Mouse (Mus musculus): ENCODE results near the gene Castor1. TPM values are rescaled to one million over a fixed set of nuclear protein-coding genes. Genes with fewer than 3 reads are reported as not detected.

The Castor1 gene
- total and polyA plus RNA-seq, 2 experiments from 2014 or later, result 4.9 to 6.9 TPM

DNA sequence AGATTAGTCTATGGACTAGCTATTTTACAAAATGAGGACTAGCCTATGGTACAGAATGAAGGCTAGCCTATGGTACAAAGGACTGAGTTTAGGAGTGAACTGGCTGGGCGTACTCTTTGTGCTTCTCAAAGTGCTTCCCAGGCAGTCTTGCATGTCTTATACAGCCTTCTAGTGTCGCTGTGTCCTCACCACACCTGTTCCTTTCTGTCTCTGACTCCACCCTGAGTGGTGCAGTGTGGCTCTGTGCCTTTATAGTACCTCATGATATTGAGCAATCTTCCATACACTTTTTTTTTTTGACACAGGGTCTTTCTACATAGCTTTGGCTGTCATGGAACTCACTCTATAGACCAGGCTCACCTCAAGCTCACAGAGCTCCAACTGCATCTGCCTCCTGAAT is 13.4 kb downstream of the Castor1 start:
- H3K4me1 ChIP-seq (ENCODE audit: insufficient read depth), result no peaks in the 10 kb centered on the region
- ATAC-seq (no peak), DNase-seq (no peak)
- 97% methylated on average over 2 of the region's 2 CpGs for WGBS
- no peaks in the 10 kb centered on the region for H3K27me3 ChIP-seq (ENCODE audit: insufficient read depth, low read length)
- H3K36me3 ChIP-seq (ENCODE audit: insufficient read depth), result no peaks in the 10 kb centered on the region
- H3K4me3 ChIP-seq (ENCODE audit: low read depth, low read length), result no peak overlapping the region
- no peak overlapping the region for H3K27ac ChIP-seq (ENCODE audit: low read depth, low read length)
- H3K4me2 ChIP-seq (ENCODE audit: low read depth), result no peak overlapping the region
- no peak overlapping the region for H3K9ac ChIP-seq
- H3K9me3 ChIP-seq (ENCODE audit: low read length), result no peaks in the 10 kb centered on the region
- TF ChIP-seq CTCF (IDR thresholded peaks at IDR 0.05; ENCODE audit: low read depth), result no peak

DNA sequence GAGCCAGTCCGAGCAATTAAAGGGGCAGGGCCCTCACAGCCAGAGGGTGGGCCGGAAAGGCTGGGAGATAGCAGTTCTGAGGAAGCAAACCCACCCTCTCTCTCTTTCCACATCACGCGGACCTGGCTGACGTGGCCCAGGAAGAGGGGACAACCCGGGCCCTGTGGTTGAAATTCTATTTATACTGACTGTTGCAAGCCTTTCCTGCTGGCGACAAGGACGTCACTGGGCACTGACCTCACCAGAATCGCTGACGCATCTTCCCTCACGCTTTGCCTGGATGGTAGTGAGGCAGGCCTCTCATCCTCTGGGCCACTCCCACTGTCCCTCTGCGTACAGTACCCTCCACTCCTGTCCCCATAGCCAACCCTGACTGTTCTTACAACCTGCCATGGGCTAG is 14.6 kb downstream of the Castor1 start:
- 73% methylated on average over 12 of the region's 12 CpGs for WGBS
- DNase-seq, result no peak
- no peak overlapping the region for H3K27ac ChIP-seq (ENCODE audit: low read depth, low read length)
- no peaks in the 10 kb centered on the region for H3K4me1 ChIP-seq (ENCODE audit: insufficient read depth)
- no peak overlapping the region for H3K9ac ChIP-seq
- no peak for ATAC-seq
- no peaks in the 10 kb centered on the region for H3K36me3 ChIP-seq (ENCODE audit: insufficient read depth)
- H3K9me3 ChIP-seq (ENCODE audit: low read length), result no peaks in the 10 kb centered on the region
- no peaks in the 10 kb centered on the region for H3K27me3 ChIP-seq (ENCODE audit: insufficient read depth, low read length)
- no peak overlapping the region for H3K4me3 ChIP-seq (ENCODE audit: low read depth, low read length)
- H3K4me2 ChIP-seq (ENCODE audit: low read depth), result no peak overlapping the region
- TF ChIP-seq CTCF (IDR thresholded peaks at IDR 0.05; ENCODE audit: low read depth), result no peak

DNA sequence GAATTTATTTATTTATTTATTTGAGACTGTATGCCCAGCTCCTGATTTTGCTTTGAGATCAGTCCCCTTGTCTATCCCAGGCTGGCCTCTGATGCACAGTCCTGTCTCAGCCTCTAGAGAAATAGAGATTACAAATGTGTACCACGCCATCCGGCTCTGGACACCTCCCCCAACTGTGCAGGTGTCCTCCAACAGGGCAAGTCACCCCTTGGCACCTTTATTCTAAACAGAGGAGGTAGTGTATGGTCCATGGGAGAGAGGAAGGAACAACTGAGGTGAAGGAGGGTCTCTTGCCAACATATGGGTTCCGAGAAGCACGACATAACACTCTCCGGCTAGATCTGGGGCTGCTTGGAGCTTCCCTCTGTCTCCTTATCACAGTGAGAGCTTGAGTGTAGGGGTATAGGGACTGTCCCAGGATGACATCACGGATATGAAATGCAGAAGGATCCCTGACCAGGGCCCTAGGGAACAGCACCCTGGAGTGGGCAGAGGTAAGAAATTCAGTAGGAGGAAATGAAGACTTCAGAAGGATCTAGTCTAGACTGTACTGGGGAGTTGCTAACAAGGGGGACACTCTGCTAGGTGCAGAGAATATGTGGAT is 17.1 kb downstream of the Castor1 start:
- Histone ChIP-seq H3K9me3 (ENCODE audit: low read length) (no peaks in the 10 kb centered on the region), H3K27me3 (ENCODE audit: insufficient read depth, low read length) (no peaks in the 10 kb centered on the region), H3K9ac (no peak overlapping the region), H3K27ac (ENCODE audit: low read depth, low read length) (no peak overlapping the region), H3K4me1 (ENCODE audit: insufficient read depth) (no peaks in the 10 kb centered on the region), H3K36me3 (ENCODE audit: insufficient read depth) (no peaks in the 10 kb centered on the region), H3K4me2 (ENCODE audit: low read depth) (no peak overlapping the region), H3K4me3 (ENCODE audit: low read depth, low read length) (no peak overlapping the region)
- 90% methylated on average over 6 of the region's 6 CpGs for WGBS
- ATAC-seq (no peak), DNase-seq (no peak)
- TF ChIP-seq CTCF (IDR thresholded peaks at IDR 0.05; ENCODE audit: low read depth), result no peak

DNA sequence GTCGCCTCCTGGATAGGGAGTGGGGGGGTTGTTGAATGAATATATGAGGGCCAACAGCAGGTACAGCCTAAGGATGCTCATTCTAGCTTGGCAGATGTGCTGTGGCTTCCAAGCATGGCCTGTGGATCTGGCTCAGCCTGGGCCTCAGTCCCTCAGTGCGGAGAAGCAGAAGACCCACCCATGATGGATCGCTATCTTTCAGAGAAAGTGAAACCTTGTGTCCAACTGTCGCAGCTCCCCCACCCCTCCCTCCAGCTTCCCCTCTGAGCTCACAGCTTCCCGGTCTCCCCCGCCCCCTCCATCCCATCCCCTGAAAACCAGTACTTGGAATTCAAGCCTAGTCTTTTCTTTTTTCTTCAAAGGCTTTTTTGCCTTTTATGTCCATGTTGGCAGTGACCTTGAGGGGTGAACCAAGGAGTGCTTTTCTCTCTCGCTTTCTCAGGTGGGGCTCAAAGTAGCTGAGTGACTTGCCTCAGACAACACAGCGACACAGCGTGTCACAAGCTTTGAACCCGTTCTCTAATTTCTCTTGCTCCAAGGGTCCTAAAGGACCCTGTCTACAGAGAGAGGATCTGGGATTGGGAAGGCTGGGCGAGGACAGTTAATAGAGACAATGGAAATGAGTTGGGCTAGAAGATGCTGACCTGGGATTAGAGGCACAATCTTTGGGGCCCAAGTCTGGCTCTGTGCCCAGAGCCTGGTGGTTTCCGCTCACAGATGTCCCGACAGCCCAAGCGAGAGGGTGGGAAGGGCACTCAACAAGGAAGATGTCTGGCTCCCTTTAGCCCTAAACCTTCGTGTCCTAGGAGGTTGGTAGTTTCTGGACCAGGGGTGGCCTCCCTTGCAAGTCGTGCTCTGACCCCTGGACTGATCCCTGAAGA is 17.9 kb downstream of the Castor1 start, which contains the start of gene Osm:
Gene Osm, plus strand, starts transcription at position 756 of the 881 bp plus-strand sequence.
- H3K4me3 ChIP-seq (ENCODE audit: low read depth, low read length), result no peak within 1 kb of the TSS
- H3K9me3 ChIP-seq (ENCODE audit: low read length), result no peaks in the 10 kb centered on the region
- ATAC-seq, result no peak
- H3K27me3 ChIP-seq (ENCODE audit: insufficient read depth, low read length), result no peaks in the 10 kb centered on the region
- WGBS, result 63% methylated on average over 16 of the region's 16 CpGs
- H3K4me1 ChIP-seq (ENCODE audit: insufficient read depth), result no peaks in the 10 kb centered on the region
- no peak within 1 kb of the TSS for H3K27ac ChIP-seq (ENCODE audit: low read depth, low read length)
- no peaks in the 10 kb centered on the region for H3K36me3 ChIP-seq (ENCODE audit: insufficient read depth)
- no peak for TF ChIP-seq CTCF (IDR thresholded peaks at IDR 0.05; ENCODE audit: low read depth)
- no peak for DNase-seq
- H3K4me2 ChIP-seq (ENCODE audit: low read depth), result no peak within 1 kb of the TSS
- H3K9ac ChIP-seq, result no peak within 1 kb of the TSS

DNA sequence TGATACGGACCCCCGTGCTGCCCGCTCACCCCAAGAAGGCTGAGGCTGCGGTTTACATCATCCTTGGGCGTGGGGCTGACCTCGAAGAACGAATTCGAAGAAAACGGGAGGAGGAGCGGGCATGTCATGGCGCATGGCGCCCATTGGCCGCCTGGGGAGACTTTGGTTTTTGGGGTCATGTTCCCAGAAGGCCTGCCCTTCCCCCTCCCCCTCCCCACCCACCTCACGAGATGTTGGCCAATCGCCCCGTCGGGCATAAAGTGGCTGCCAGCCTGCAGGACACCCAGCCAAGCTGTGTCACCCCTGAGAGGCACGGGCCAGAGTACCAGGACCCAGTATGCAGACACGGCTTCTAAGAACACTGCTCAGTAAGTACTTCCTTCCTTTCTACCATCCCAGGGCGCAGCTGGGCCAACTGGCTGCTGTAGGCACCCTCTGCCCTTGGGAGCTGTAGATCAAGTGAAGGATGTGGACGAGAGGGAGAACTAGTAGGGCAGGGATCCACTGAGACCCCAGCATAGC is 18.6 kb downstream of the Castor1 start:
- Histone ChIP-seq H3K4me3 (ENCODE audit: low read depth, low read length) (no peak overlapping the region), H3K9me3 (ENCODE audit: low read length) (no peaks in the 10 kb centered on the region), H3K36me3 (ENCODE audit: insufficient read depth) (no peaks in the 10 kb centered on the region), H3K4me2 (ENCODE audit: low read depth) (no peak overlapping the region), H3K9ac (no peak overlapping the region), H3K27me3 (ENCODE audit: insufficient read depth, low read length) (no peaks in the 10 kb centered on the region), H3K27ac (ENCODE audit: low read depth, low read length) (no peak overlapping the region), H3K4me1 (ENCODE audit: insufficient read depth) (no peaks in the 10 kb centered on the region)
- DNase-seq, result no peak
- WGBS, result 88% methylated on average over 21 of the region's 21 CpGs
- no peak for ATAC-seq
- TF ChIP-seq CTCF (IDR thresholded peaks at IDR 0.05; ENCODE audit: low read depth), result no peak

DNA sequence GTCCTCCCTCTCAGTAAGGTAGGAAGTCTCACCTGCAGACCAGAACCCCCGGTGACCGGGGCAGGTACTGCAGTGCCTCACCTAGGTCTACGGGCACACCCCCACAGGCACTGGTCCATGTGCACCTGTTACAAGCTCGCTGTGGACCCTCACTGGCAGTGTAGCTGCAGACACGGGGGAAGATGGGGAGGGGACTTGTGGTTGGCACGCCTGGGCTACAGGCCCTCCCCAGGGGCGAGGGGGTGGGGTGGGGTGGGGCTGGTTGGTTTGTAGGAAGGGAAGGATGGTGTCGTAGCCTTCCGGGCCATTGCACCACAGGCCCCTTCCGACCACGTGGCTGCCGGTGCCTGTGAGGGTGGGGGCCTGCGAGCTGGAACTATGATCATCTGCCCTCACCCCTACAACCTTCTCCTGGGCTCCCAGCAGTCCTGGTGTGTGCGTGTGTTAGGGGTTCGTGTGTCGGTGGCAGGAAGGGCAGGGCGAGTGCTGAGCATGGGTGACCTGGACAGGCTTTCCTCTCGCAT is 19.4 kb downstream of the Castor1 start:
- Histone ChIP-seq H3K36me3 (ENCODE audit: insufficient read depth) (no peaks in the 10 kb centered on the region), H3K27ac (ENCODE audit: low read depth, low read length) (no peak overlapping the region), H3K4me1 (ENCODE audit: insufficient read depth) (no peaks in the 10 kb centered on the region), H3K4me2 (ENCODE audit: low read depth) (no peak overlapping the region), H3K4me3 (ENCODE audit: low read depth, low read length) (no peak overlapping the region), H3K9me3 (ENCODE audit: low read length) (no peaks in the 10 kb centered on the region), H3K9ac (no peak overlapping the region), H3K27me3 (ENCODE audit: insufficient read depth, low read length) (no peaks in the 10 kb centered on the region)
- no peak for DNase-seq
- no peak for TF ChIP-seq CTCF (IDR thresholded peaks at IDR 0.05; ENCODE audit: low read depth)
- 85% methylated on average over 18 of the region's 18 CpGs for WGBS
- no peak for ATAC-seq

DNA sequence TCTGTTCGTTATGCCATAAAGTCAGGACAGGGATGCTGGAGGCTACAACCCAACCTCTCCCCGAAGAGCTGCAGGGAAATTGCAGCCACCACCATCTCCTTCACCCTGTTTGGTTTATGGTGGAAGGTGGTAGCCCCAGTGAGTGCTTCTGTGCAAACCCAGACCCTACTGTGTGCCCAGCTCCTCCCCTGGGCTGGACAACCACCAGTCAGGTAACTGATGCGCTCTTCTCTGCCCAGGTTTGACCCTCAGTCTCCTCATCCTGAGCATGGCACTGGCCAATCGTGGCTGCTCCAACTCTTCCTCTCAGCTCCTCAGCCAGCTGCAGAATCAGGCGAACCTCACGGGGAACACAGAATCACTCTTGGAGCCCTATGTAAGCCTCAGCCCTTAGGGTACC is 20.1 kb downstream of the Castor1 start:
- TF ChIP-seq CTCF (IDR thresholded peaks at IDR 0.05; ENCODE audit: low read depth), result no peak
- DNase-seq (no peak), ATAC-seq (no peak)
- no peaks in the 10 kb centered on the region for H3K9me3 ChIP-seq (ENCODE audit: low read length)
- no peak overlapping the region for H3K4me3 ChIP-seq (ENCODE audit: low read depth, low read length)
- no peaks in the 10 kb centered on the region for H3K36me3 ChIP-seq (ENCODE audit: insufficient read depth)
- H3K27me3 ChIP-seq (ENCODE audit: insufficient read depth, low read length), result no peaks in the 10 kb centered on the region
- no peaks in the 10 kb centered on the region for H3K4me1 ChIP-seq (ENCODE audit: insufficient read depth)
- no peak overlapping the region for H3K9ac ChIP-seq
- no peak overlapping the region for H3K27ac ChIP-seq (ENCODE audit: low read depth, low read length)
- H3K4me2 ChIP-seq (ENCODE audit: low read depth), result no peak overlapping the region
- 92% methylated on average over 6 of the region's 6 CpGs for WGBS
